ENCODE assay signal across 11 mouse cellular contexts in the genomic region with DNA sequence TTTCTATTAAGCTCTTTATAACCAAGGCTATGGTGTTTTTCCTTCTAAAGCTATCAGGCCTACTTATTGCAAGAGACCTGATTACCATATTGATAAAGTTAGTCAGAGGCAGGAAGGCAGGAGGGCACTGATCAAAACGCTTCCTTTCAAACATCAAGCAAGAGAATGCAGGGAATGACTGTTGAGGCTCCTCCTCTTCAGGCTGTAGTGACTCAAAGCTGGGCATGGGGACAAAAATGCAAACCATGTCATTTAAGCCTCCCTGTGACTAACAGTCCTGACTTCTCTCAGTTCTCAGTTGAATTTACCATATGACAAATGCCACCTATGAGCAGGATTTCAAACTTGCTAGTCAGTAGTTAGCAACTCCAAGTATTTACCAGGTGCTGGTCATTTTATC. TPM values are rescaled to one million over a fixed set of nuclear protein-coding genes. Genes with fewer than 3 reads are reported as not detected.
DNase-seq lines count a peak whose midpoint lies in the region; ATAC-seq and TF ChIP-seq lines count a peak whose summit lies in the region.
"Had no signal": no experiment of that assay in that cellular context is flagged by ENCODE, and none has a peak within 500 bp of the region (broad histone marks: within the 10 kb centered on the region; RNA-seq: fewer than 3 reads in every experiment).

No protein-coding gene starts in this region.

- TF ChIP-seq EP300 in heart, adult 2 months (IDR thresholded peaks at IDR 0.05; ENCODE audit: insufficient read depth, low read depth, low read length): no peak
- no peak for TF ChIP-seq EP300 in heart, postnatal 0 days (IDR thresholded peaks at IDR 0.05; ENCODE audit: low read depth)

- no peaks in the 10 kb centered on the region for H3K79me2 ChIP-seq in heart, adult 2 months (replicated peaks; ENCODE audit: control insufficient read depth, insufficient read depth, low read length)

- H3K27me3 ChIP-seq in heart, adult 2 months (ENCODE audit: control insufficient read depth, insufficient read depth, low read length): no peaks in the 10 kb centered on the region
- H3K27me3 ChIP-seq in heart, postnatal 0 days (ENCODE audit: control insufficient read depth, insufficient read depth, low read length): no peaks in the 10 kb centered on the region
- H3K27me3 ChIP-seq in forebrain, embryonic 14.5 days (replicated peaks; ENCODE audit: control insufficient read depth, insufficient read depth, low read length): no peaks in the 10 kb centered on the region
- H3K27me3 ChIP-seq: lung, embryonic 15.5 days; neural tube, embryonic 13.5 days had no signal

- peak overlapping the region; percentile 20; the same call in 1 of the 2 replicates for H3K27ac ChIP-seq in heart, adult 2 months
- peak overlapping the region; percentile 79 for H3K27ac ChIP-seq in heart, postnatal 0 days (ENCODE audit: low read depth)
- H3K27ac ChIP-seq in forebrain, embryonic 14.5 days (ENCODE audit: low read depth, low read length): no peak overlapping the region
- H3K27ac ChIP-seq: forebrain, embryonic 10.5 days; lung, embryonic 15.5 days; neural tube, embryonic 13.5 days had no signal

- 7% methylated on average over 1 of the region's 1 CpGs for WGBS in heart, adult 2 months
- WGBS in heart, postnatal 0 days: 6% methylated on average over 1 of the region's 1 CpGs
- 27% methylated on average over 1 of the region's 1 CpGs for WGBS in forebrain, embryonic 14.5 days

- ATAC-seq in heart, postnatal 0 days (ENCODE audit: insufficient read depth, low read depth): peak; percentile 93
- no peak for ATAC-seq in forebrain, embryonic 14.5 days

- no peak overlapping the region for H3K4me2 ChIP-seq in heart, postnatal 0 days (ENCODE audit: low read depth, low read length)
- no peak overlapping the region for H3K4me2 ChIP-seq in forebrain, embryonic 14.5 days (ENCODE audit: low read length)
- H3K4me2 ChIP-seq: lung, embryonic 15.5 days; neural tube, embryonic 13.5 days had no signal

- H3K9me3 ChIP-seq in heart, postnatal 0 days (replicated peaks; ENCODE audit: control insufficient read depth, low read length): no peaks in the 10 kb centered on the region
- H3K9me3 ChIP-seq in forebrain, embryonic 14.5 days (replicated peaks; ENCODE audit: control insufficient read depth, low read length): no peaks in the 10 kb centered on the region
- H3K9me3 ChIP-seq: forebrain, embryonic 10.5 days; lung, embryonic 15.5 days; neural tube, embryonic 13.5 days had no signal

- peak; percentile 35 to 38 for DNase-seq in heart, adult 2 months
- no peak for DNase-seq in heart, adult 8-10 months (ENCODE audit: low spot score)
- DNase-seq in urinary bladder, postnatal 25 days (ENCODE audit: low spot score): peak; percentile 13
- no peak for DNase-seq in urinary bladder, postnatal 4 days (ENCODE audit: low spot score in 2 of 2)
- DNase-seq in heart, postnatal 0 days (ENCODE audit: low spot score): peak; percentile 83
- DNase-seq in telencephalon, adult 2 months (ENCODE audit: low read depth, low spot score): peak; percentile 59
- DNase-seq in spleen, adult 18-20 months: no peak
- no peak for DNase-seq in forebrain, embryonic 14.5 days (ENCODE audit: low spot score)

- no peak overlapping the region for H3K9ac ChIP-seq in heart, adult 2 months (ENCODE audit: low read depth, low read length)
- H3K9ac ChIP-seq in heart, postnatal 0 days (replicated peaks; ENCODE audit: low read depth, low read length): no peak overlapping the region
- no peak overlapping the region for H3K9ac ChIP-seq in forebrain, embryonic 14.5 days (ENCODE audit: low read length)
- H3K9ac ChIP-seq: lung, embryonic 15.5 days; neural tube, embryonic 13.5 days had no signal

- TF ChIP-seq POLR2A in heart, adult 2 months (IDR thresholded peaks at IDR 0.05; ENCODE audit: insufficient read depth, low read depth, low read length): no peak

- H3K4me1 ChIP-seq in heart, adult 2 months (ENCODE audit: control insufficient read depth, insufficient read depth, low read length): peaks cover 1% of the 10 kb centered on the region; the same call in 1 of the 2 replicates
- H3K4me1 ChIP-seq in heart, postnatal 0 days (ENCODE audit: control insufficient read depth, insufficient read depth): peaks cover 16% of the 10 kb centered on the region
- no peaks in the 10 kb centered on the region for H3K4me1 ChIP-seq in forebrain, embryonic 14.5 days (ENCODE audit: control insufficient read depth, insufficient read depth, low read length)
- H3K4me1 ChIP-seq: forebrain, embryonic 10.5 days; lung, embryonic 15.5 days; neural tube, embryonic 13.5 days had no signal

- TF ChIP-seq CTCF in heart, adult 2 months (IDR thresholded peaks at IDR 0.05): no peak
- no peak for TF ChIP-seq CTCF in heart, postnatal 0 days (IDR thresholded peaks at IDR 0.05; ENCODE audit: low read depth)

- no peaks in the 10 kb centered on the region for H3K36me3 ChIP-seq in heart, adult 2 months (ENCODE audit: control insufficient read depth, insufficient read depth, low read length)
- H3K36me3 ChIP-seq in heart, postnatal 0 days (replicated peaks; ENCODE audit: control insufficient read depth, insufficient read depth, low read length): no peaks in the 10 kb centered on the region
- no peaks in the 10 kb centered on the region for H3K36me3 ChIP-seq in forebrain, embryonic 14.5 days (ENCODE audit: control insufficient read depth, insufficient read depth, low read length)
- H3K36me3 ChIP-seq: forebrain, embryonic 10.5 days; lung, embryonic 15.5 days; neural tube, embryonic 13.5 days had no signal

- no peak overlapping the region for H3K4me3 ChIP-seq in heart, adult 2 months
- H3K4me3 ChIP-seq in heart, postnatal 0 days (ENCODE audit: low read depth, low read length): no peak overlapping the region
- no peak overlapping the region for H3K4me3 ChIP-seq in forebrain, embryonic 14.5 days (ENCODE audit: low read depth, low read length)
- H3K4me3 ChIP-seq: forebrain, embryonic 10.5 days; lung, embryonic 15.5 days; neural tube, embryonic 13.5 days had no signal

- intact Hi-C loops in heart, adult 2 months (cut with DNase I): loop anchor here (5.0 kb wide), 1 partner anchor 35 kb away; no protein-coding TSS in a partner anchor

RNA-seq across cellular contexts. Expression of a gene that starts 10.6 kb away (rescaled TPM):
- total RNA-seq in heart, adult 2 months (2021): 10 to 100 TPM; 22.6 to 27.6 TPM
- polyA plus RNA-seq in heart, adult 2 months (2012; rRNA removed): 5.0 and 5.7 TPM in 2 replicates
- total RNA-seq in heart, adult 8-10 months (2022): 10 to 100 TPM; 12.5 to 30.7 (median 21.5) TPM
- 10.6 and 38.4 TPM in 2 replicates for total RNA-seq in heart, postnatal 0 days (2014; rRNA removed; ENCODE audit: low replicate concordance)
- 4.4 and 5.6 TPM in 2 replicates for polyA plus RNA-seq in heart, postnatal 0 days (2015; fragmentation: Nextera tagmentation; extraction: Ambion mirVana)
- polyA plus RNA-seq in forebrain, embryonic 14.5 days (2014; fragmentation: Nextera tagmentation; extraction: Ambion mirVana): 1.7 and 1.8 TPM in 2 replicates

Comparison
In these comparisons a context has a peak if more than half of its experiments do, and no peak if none do; other contexts are left out.
1. DNase-seq: peak in heart, adult 2 months (2 of 2), urinary bladder, postnatal 25 days (single experiment), heart, postnatal 0 days (single experiment) and telencephalon, adult 2 months (single experiment); none in heart, adult 8-10 months (single experiment), urinary bladder, postnatal 4 days (0 of 2), spleen, adult 18-20 months (0 of 2) and forebrain, embryonic 14.5 days (single experiment).